Mouse (Mus musculus): ENCODE measurements at regions not wholly inside any gene's neighbourhood (a gene's known extent, or its start where the extent isn't known, plus 50 kb on each side); places are given as distances from the start of the nearest gene placed in this dataset.
A peak's percentile ranks its signal among the peaks of the same experiment; 100 is the strongest.

DNA sequence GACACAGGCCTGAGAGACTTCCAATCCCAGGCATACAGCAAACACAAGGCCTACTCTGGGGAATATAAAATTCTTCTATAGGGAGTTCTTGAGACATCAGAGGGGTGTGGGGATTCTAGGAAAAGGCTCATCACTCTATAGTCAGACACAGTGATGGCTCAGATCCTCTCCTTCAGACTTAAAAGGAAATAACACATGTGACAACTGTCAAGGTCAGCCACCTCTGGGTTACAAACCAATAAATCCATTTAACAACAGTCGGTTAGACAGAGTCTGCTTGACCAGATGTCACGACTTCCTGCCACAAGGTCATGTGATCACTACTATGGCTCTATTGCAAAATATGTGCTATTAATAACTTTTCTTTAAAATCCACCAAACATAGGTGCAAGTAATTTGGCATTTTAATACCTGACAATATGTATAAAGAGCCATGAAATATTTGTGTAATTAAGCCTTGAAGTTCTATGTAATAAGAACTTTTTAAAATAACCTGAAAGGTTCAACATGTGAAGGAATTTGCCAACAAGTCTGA, 94.1 kb upstream of the Lpar1 start:
- Histone ChIP-seq H3K9me3 (no peaks in the 10 kb centered on the region), H3K4me3 (no peak overlapping the region), H3K27ac (replicated peaks) (no peak overlapping the region), H3K27me3 (replicated peaks; ENCODE audit: low read depth, poor library complexity, severe bottlenecking) (no peaks in the 10 kb centered on the region), H3K4me1 (peaks cover 11% of the 10 kb centered on the region), H3K36me3 (replicated peaks) (no peaks in the 10 kb centered on the region)
- DNase-seq (ENCODE audit: low spot score), result no peak
- WGBS, result 59% methylated on average over 2 of the region's 2 CpGs

DNA sequence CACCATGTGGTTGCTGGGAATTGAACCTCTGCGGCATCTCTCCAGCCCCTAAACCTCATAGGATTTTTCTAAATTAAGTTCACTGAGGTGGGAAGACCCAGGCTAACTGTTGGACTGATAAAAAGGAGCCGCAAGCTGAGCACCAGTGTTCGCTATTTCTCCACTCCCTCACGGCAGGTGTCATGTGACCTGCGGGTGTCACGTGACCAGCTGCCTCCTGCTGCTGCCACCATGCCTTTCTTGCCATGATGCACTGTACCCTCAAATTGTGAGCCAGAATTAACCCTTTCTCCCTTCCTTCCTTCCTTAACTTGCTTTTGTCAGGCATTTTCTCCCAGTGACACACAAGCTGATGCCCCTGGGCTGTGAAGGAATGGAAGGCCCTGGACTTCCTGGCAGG, 93.1 kb upstream of the Lpar1 start:
- H3K4me1 ChIP-seq, result peaks cover 11% of the 10 kb centered on the region
- 93% methylated on average over 6 of the region's 6 CpGs for WGBS
- H3K27me3 ChIP-seq (replicated peaks; ENCODE audit: low read depth, poor library complexity, severe bottlenecking), result no peaks in the 10 kb centered on the region
- DNase-seq (ENCODE audit: low spot score), result no peak
- no peaks in the 10 kb centered on the region for H3K36me3 ChIP-seq (replicated peaks)
- H3K4me3 ChIP-seq, result no peak overlapping the region
- H3K27ac ChIP-seq (replicated peaks), result no peak overlapping the region
- no peaks in the 10 kb centered on the region for H3K9me3 ChIP-seq

DNA sequence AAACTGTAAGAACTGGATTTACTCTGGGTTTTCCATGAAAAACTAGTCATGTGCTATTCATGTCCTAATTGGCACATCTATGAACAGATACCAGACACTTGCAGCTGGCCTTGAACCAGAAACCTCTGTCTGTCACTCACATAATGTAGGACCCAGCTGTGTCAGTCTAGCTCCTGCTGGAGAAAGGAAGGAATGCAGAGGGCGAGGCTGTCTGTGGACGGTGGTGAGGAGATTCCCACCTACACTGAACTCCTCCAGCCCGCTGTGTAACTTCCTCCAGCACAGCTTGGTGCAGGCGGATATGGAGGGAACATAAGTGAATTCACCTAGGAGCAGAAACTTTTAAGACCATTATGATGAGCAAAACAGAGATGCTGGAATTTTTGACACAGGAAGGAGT, 89.7 kb upstream of the Lpar1 start:
- 60% methylated on average over 4 of the region's 4 CpGs for WGBS
- Histone ChIP-seq H3K36me3 (replicated peaks) (no peaks in the 10 kb centered on the region), H3K9me3 (no peaks in the 10 kb centered on the region), H3K4me1 (peaks cover 11% of the 10 kb centered on the region), H3K27me3 (replicated peaks; ENCODE audit: low read depth, poor library complexity, severe bottlenecking) (no peaks in the 10 kb centered on the region), H3K27ac (replicated peaks) (no peak overlapping the region), H3K4me3 (no peak overlapping the region)
- peak; percentile 32 for DNase-seq (ENCODE audit: low spot score)

DNA sequence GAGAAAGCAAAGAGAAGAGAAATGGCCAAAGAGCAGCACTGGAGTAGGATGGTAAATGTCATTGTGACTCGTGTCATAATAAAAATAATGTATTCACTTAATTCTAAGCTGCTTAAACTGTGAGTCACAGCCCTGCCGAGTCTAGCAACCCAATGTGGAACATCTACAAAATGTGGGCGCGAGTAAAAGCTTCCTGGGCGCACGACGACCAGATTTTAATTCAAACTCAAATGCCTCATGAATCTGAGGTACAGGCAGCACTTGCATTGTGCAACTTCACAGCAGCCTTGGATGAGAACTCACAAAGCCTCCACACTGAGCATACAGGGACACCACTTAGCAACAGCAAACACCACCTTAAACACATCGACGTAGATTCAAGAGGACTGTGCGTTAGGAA, 88.5 kb upstream of the Lpar1 start:
- H3K36me3 ChIP-seq (replicated peaks), result no peaks in the 10 kb centered on the region
- H3K4me3 ChIP-seq, result no peak overlapping the region
- 91% methylated on average over 10 of the region's 10 CpGs for WGBS
- peaks cover 11% of the 10 kb centered on the region for H3K4me1 ChIP-seq
- H3K27ac ChIP-seq (replicated peaks), result no peak overlapping the region
- DNase-seq (ENCODE audit: low spot score), result no peak
- no peaks in the 10 kb centered on the region for H3K9me3 ChIP-seq
- no peaks in the 10 kb centered on the region for H3K27me3 ChIP-seq (replicated peaks; ENCODE audit: low read depth, poor library complexity, severe bottlenecking)

DNA sequence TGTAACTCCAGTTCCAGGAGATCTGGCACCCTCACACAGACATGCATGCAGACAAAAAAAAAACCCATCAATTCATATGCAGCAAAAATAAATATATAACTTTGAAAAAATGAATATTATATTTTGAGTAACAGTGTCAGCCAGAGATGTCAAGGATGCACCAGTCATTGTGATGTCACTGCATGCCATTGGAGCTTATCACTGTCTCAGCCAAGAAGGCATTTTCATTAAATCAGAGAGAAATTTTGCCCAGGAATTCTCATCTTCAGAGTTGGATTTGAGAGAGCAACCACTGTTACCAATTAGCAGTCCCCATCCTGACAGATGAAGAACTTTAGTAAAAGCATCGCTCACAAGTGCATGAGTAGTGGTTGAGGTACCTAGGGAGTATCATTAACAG, 79.0 kb upstream of the Lpar1 start:
- Histone ChIP-seq H3K27ac (replicated peaks) (no peak overlapping the region), H3K4me1 (peaks cover 17% of the 10 kb centered on the region; the same call in 1 of the 2 replicates), H3K27me3 (replicated peaks; ENCODE audit: low read depth, poor library complexity, severe bottlenecking) (no peaks in the 10 kb centered on the region), H3K4me3 (no peak overlapping the region), H3K9me3 (peaks cover 9% of the 10 kb centered on the region; the same call in 1 of the 2 replicates), H3K36me3 (replicated peaks) (no peaks in the 10 kb centered on the region)
- 86% methylated on average over 1 of the region's 1 CpGs for WGBS
- DNase-seq (ENCODE audit: low spot score), result no peak

DNA sequence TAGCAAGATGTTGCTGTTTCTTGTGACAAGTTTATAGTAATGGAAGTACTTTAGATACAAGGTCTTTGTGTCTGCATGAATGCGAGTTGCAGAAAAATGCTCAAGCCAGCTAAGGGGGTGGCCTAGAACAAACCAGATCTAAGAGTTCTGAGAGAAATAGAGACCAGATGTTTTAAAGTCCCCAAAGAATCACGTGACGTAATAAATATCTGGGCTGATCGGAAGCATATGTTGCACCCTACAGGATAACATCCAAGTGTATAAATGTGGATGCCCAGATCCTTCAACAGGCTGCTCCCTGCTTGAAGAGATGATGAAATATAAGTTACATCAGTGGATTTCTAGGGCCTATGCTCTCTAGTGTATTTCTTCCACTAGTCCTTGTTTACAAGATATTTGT, 77.7 kb upstream of the Lpar1 start:
- H3K36me3 ChIP-seq (replicated peaks), result no peaks in the 10 kb centered on the region
- H3K4me3 ChIP-seq, result no peak overlapping the region
- peaks cover 9% of the 10 kb centered on the region; the same call in 1 of the 2 replicates for H3K9me3 ChIP-seq
- WGBS, result 37% methylated on average over 4 of the region's 4 CpGs
- peaks cover 25% of the 10 kb centered on the region for H3K4me1 ChIP-seq
- H3K27me3 ChIP-seq (replicated peaks; ENCODE audit: low read depth, poor library complexity, severe bottlenecking), result no peaks in the 10 kb centered on the region
- peak; percentile 41 for DNase-seq (ENCODE audit: low spot score)
- H3K27ac ChIP-seq (replicated peaks), result peak overlapping the region; percentile 51

DNA sequence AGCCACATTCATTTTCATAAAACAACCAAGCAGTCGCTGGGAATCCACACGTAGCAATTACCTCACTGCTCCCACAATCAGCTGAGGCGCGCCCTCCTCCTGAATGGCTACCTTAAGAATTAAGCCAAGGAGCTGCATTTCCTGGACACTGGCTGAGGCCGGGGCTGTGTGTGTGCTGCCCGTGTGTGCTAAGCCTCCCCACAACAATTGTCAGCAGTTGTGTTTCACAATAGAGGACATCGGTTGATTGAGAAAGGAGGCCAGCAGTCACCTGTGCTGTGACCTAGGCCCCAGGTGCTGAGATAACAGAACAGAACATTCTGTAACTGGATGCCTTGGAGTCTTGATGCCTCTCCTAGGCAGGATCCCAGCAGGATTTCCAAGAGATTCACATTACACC, 73.3 kb upstream of the Lpar1 start:
- DNase-seq (ENCODE audit: low spot score), result no peak
- no peak overlapping the region for H3K27ac ChIP-seq (replicated peaks)
- H3K4me3 ChIP-seq, result no peak overlapping the region
- H3K9me3 ChIP-seq, result peaks cover 15% of the 10 kb centered on the region; the same call in 1 of the 2 replicates
- 58% methylated on average over 7 of the region's 7 CpGs for WGBS
- H3K27me3 ChIP-seq (replicated peaks; ENCODE audit: low read depth, poor library complexity, severe bottlenecking), result no peaks in the 10 kb centered on the region
- H3K4me1 ChIP-seq, result peaks cover 16% of the 10 kb centered on the region
- no peaks in the 10 kb centered on the region for H3K36me3 ChIP-seq (replicated peaks)

DNA sequence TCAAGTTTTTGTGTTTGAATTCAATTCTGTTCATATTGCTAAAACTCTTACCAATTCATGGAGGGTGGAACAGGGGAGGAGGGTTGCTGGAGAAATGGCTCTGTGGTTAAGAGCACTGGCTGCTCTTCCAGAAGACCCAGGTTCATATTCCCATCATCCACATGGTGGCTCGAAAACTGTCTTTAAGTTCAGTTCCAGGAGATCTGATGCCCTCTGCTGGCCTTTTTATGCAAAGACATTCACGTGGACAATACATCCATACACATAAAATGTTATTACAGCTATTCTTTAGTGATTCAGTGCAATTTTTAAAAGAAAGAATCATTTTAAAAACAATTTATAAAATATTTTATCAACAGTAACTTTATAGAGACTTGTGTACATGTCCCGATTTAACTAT, 70.4 kb upstream of the Lpar1 start:
- Histone ChIP-seq H3K36me3 (replicated peaks) (no peaks in the 10 kb centered on the region), H3K4me1 (peaks cover 8% of the 10 kb centered on the region), H3K9me3 (peaks cover 8% of the 10 kb centered on the region; the same call in 1 of the 2 replicates), H3K27ac (replicated peaks) (no peak overlapping the region), H3K4me3 (no peak overlapping the region), H3K27me3 (replicated peaks; ENCODE audit: low read depth, poor library complexity, severe bottlenecking) (no peaks in the 10 kb centered on the region)
- 76% methylated on average over 3 of the region's 3 CpGs for WGBS
- DNase-seq (ENCODE audit: low spot score), result no peak

DNA sequence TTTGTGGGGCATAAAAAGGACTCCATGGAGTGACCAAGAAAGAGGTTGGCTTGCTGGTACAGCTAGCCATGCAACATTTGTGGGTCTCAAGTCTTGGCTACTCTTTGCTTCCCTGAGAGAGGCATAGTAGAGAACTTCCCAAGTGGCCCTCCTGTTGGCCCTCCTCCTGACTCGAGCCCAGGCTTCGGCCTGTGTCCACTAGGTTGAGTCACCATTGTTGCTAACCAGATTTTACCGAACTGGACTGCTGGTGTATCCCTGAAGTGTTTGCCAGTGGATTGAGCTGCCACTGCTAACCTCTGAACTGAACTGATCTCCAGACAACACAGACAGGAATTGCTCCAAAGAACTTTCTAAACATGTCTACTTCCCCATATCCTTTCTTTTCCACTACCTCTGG, 66.9 kb upstream of the Lpar1 start:
- Histone ChIP-seq H3K36me3 (replicated peaks) (no peaks in the 10 kb centered on the region), H3K27me3 (replicated peaks; ENCODE audit: low read depth, poor library complexity, severe bottlenecking) (no peaks in the 10 kb centered on the region), H3K9me3 (peaks cover 6% of the 10 kb centered on the region; the same call in 1 of the 2 replicates), H3K4me1 (no peaks in the 10 kb centered on the region), H3K27ac (replicated peaks) (no peak overlapping the region), H3K4me3 (no peak overlapping the region)
- 88% methylated on average over 3 of the region's 3 CpGs for WGBS
- no peak for DNase-seq (ENCODE audit: low spot score)

DNA sequence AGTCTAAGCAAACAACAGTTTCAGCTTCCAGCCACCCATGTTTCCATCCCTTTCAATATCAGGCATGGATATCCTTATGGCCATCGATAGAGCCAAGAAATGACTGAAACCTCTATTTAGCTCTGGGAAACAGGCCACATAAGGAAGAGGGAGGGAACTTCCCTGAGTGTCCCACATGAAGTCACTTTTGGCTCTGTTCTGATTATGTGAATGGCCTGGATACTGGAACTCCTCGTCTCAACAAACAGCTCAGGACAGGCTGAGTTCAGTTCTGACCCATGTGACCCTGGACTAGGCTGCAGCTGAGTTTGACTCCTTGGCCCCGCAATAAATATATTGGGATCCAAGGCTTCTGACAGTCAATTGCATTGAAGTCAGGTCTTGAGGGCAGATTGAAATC, 63.6 kb upstream of the Lpar1 start:
- H3K27ac ChIP-seq (replicated peaks), result no peak overlapping the region
- no peaks in the 10 kb centered on the region for H3K4me1 ChIP-seq
- H3K36me3 ChIP-seq (replicated peaks), result no peaks in the 10 kb centered on the region
- DNase-seq (ENCODE audit: low spot score), result no peak
- H3K4me3 ChIP-seq, result no peak overlapping the region
- WGBS, result 90% methylated on average over 3 of the region's 3 CpGs
- no peaks in the 10 kb centered on the region for H3K9me3 ChIP-seq
- no peaks in the 10 kb centered on the region for H3K27me3 ChIP-seq (replicated peaks; ENCODE audit: low read depth, poor library complexity, severe bottlenecking)

DNA sequence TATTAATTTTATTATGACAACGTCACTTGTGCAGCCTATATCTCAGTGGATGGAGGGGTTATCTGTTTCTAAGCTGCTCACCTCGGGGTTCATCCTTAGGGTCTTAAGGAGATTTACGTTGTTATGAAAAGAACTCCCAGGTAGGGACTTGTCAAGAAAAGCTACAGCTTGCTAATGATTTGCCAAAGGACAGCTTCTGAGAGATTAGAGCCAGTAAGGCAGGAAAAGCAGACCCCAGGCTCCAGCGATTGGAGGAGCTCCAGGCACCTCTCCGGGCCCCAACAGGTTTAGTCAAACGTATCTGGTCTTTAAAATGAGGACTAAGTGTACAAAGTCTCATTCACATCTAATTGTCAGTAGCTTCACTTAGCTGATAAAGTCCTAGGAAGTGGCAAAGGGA, 59.8 kb upstream of the Lpar1 start:
- Histone ChIP-seq H3K4me3 (no peak overlapping the region), H3K27ac (replicated peaks) (no peak overlapping the region), H3K36me3 (replicated peaks) (no peaks in the 10 kb centered on the region), H3K27me3 (replicated peaks; ENCODE audit: low read depth, poor library complexity, severe bottlenecking) (no peaks in the 10 kb centered on the region), H3K9me3 (no peaks in the 10 kb centered on the region), H3K4me1 (no peaks in the 10 kb centered on the region)
- no peak for DNase-seq (ENCODE audit: low spot score)
- WGBS, result 61% methylated on average over 6 of the region's 6 CpGs

DNA sequence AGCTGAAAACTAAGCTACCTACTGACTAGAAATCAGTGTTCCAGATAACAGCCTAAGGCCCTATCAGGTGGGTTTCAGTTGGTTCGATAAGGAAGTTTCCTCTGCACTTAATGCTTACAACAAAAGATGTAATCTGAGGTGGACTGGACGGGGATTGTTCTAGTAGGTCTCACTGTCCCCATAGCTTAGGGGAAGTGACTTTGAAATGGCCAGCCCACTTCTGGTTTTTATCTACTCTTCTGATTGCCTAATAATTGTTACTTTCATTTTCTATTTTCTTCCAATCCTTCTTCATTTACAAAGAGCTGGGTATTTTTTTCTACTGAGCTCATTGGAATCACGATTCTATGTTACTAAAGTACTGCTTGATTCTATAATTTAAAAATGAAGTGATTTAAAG, 59.3 kb upstream of the Lpar1 start:
- H3K36me3 ChIP-seq (replicated peaks), result no peaks in the 10 kb centered on the region
- H3K9me3 ChIP-seq, result no peaks in the 10 kb centered on the region
- H3K4me1 ChIP-seq, result no peaks in the 10 kb centered on the region
- DNase-seq (ENCODE audit: low spot score), result no peak
- 86% methylated on average over 3 of the region's 3 CpGs for WGBS
- no peak overlapping the region for H3K27ac ChIP-seq (replicated peaks)
- no peak overlapping the region for H3K4me3 ChIP-seq
- H3K27me3 ChIP-seq (replicated peaks; ENCODE audit: low read depth, poor library complexity, severe bottlenecking), result no peaks in the 10 kb centered on the region

DNA sequence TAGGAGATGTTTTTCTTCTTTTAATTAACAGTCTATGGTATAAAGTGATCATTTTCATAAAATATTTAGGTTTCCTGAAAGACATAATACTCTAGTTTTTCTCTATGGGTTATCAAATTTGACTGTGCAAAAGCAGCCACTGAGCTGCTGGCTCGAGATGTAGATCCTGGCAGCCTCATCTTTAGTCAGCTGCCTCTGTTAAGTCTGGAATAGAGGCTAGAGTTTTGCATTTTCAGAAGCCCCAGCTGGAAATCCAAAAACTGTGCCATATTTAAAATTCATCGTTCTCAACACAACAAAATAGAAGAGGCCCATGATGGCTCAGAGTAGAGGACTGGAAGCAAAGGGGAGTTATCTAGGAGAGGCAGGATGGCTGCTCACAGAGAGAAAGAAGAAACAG, 53.8 kb upstream of the Lpar1 start:
- no peak overlapping the region for H3K27ac ChIP-seq (replicated peaks)
- H3K36me3 ChIP-seq (replicated peaks), result no peaks in the 10 kb centered on the region
- H3K9me3 ChIP-seq, result no peaks in the 10 kb centered on the region
- no peaks in the 10 kb centered on the region for H3K4me1 ChIP-seq
- DNase-seq (ENCODE audit: low spot score), result no peak
- H3K27me3 ChIP-seq (replicated peaks; ENCODE audit: low read depth, poor library complexity, severe bottlenecking), result no peaks in the 10 kb centered on the region
- 91% methylated on average over 2 of the region's 2 CpGs for WGBS
- H3K4me3 ChIP-seq, result no peak overlapping the region

DNA sequence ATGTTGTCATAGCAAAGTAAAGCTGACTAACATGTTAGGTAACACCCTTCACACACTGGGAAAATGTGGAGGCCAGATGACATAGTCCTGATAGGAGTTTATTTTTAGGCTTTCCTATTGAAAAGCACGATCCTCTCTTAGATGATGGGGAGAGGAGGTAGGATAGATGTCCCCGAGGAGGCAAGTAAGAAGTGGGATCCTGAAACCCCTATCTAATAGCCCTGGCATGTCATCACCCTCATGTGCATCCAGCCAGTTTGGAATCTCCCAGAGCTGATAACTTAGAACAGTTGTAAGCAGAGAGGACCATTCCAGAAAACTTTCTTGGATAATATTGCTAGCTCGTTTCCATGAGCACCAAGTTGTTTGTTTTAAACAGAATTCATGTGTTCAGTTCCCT, 52.2 kb upstream of the Lpar1 start:
- 88% methylated on average over 3 of the region's 3 CpGs for WGBS

More for the DNA sequence above, 52.2 kb upstream of the Lpar1 start:
- Histone ChIP-seq H3K4me3 (no peak overlapping the region), H3K36me3 (replicated peaks) (no peaks in the 10 kb centered on the region), H3K9me3 (no peaks in the 10 kb centered on the region), H3K27ac (replicated peaks) (no peak overlapping the region), H3K27me3 (replicated peaks; ENCODE audit: low read depth, poor library complexity, severe bottlenecking) (no peaks in the 10 kb centered on the region), H3K4me1 (no peaks in the 10 kb centered on the region)
- DNase-seq (ENCODE audit: low spot score), result no peak

Measured in embryonic facial prominence, embryonic 10.5 days (tissue).